Mouse (Mus musculus): Measurements from ENCODE around the gene Gng7. TPM values are rescaled to one million over a fixed set of nuclear protein-coding genes. Genes with fewer than 3 reads are reported as not detected.

Gng7 gene
- polyA plus RNA-seq, 1 experiment from 2014 or later, result 7.0 TPM

- Histone ChIP-seq H3K27ac (ENCODE audit: low read depth, low read length) (peak within 1 kb of the TSS; percentile 35; the same call in 1 of the 2 replicates), H3K27me3 (ENCODE audit: control insufficient read depth, insufficient read depth, low read length) (peaks cover 42% of the 10 kb centered on the region)
These were observed 85.2 kb downstream of the Gng7 start, which contains the start of gene Gadd45b for GRCm38 (mm10) chr10:80929299-80930226. Gene Gadd45b, plus strand, starts transcription at chr10:80930073.

GRCm38 (mm10) chr10:80928586-80929298, 86.0 kb downstream of the Gng7 start:
- peak overlapping the region; percentile 89 for H3K4me2 ChIP-seq
- H3K9me3 ChIP-seq (ENCODE audit: control insufficient read depth, low read length), result no peaks in the 10 kb centered on the region
- 0 out of 2 replicates have a peak overlapping the region, but pooled peaks have one; percentile 35 for H3K27ac ChIP-seq (ENCODE audit: low read depth, low read length)
- peaks cover 43% of the 10 kb centered on the region for H3K4me1 ChIP-seq (ENCODE audit: control insufficient read depth, insufficient read depth, low read length)
- H3K36me3 ChIP-seq (ENCODE audit: control insufficient read depth, insufficient read depth, low read length), result no peaks in the 10 kb centered on the region
- peak; percentile 51 for ATAC-seq (ENCODE audit: low FRiP score)
- H3K4me3 ChIP-seq (ENCODE audit: low read depth, low read length), result peak overlapping the region; percentile 40
- WGBS, result under 1% methylated on average over 47 of the region's 48 CpGs
- peak overlapping the region; percentile 65 for H3K9ac ChIP-seq (ENCODE audit: low read length)
- peaks cover 34% of the 10 kb centered on the region for H3K27me3 ChIP-seq (ENCODE audit: control insufficient read depth, insufficient read depth, low read length)
- peak; percentile 96 for DNase-seq (ENCODE audit: low spot score, missing footprints)

More at GRCm38 (mm10) chr10:80929299-80930226, 85.2 kb downstream of the Gng7 start, which contains the start of gene Gadd45b:
- peak within 1 kb of the TSS; percentile 65 for H3K9ac ChIP-seq (ENCODE audit: low read length)
- H3K4me1 ChIP-seq (ENCODE audit: control insufficient read depth, insufficient read depth, low read length), result peaks cover 45% of the 10 kb centered on the region
- under 1% methylated on average over 56 of the region's 56 CpGs for WGBS
- ATAC-seq (ENCODE audit: low FRiP score), result peak; percentile 91
- H3K4me3 ChIP-seq (ENCODE audit: low read depth, low read length), result peak within 1 kb of the TSS; percentile 40
- H3K36me3 ChIP-seq (ENCODE audit: control insufficient read depth, insufficient read depth, low read length), result no peaks in the 10 kb centered on the region
- peak within 1 kb of the TSS; percentile 89 for H3K4me2 ChIP-seq
- no peaks in the 10 kb centered on the region for H3K9me3 ChIP-seq (ENCODE audit: control insufficient read depth, low read length)
- DNase-seq (ENCODE audit: low spot score, missing footprints), result peak; percentile 100

GRCm38 (mm10) chr10:80925472-80925871, 89.3 kb downstream of the Gng7 start:
- Histone ChIP-seq H3K27ac (ENCODE audit: low read depth, low read length) (no peak overlapping the region), H3K4me2 (no peak overlapping the region), H3K36me3 (ENCODE audit: control insufficient read depth, insufficient read depth, low read length) (no peaks in the 10 kb centered on the region), H3K4me1 (ENCODE audit: control insufficient read depth, insufficient read depth, low read length) (peaks cover 18% of the 10 kb centered on the region), H3K9me3 (ENCODE audit: control insufficient read depth, low read length) (no peaks in the 10 kb centered on the region), H3K27me3 (ENCODE audit: control insufficient read depth, insufficient read depth, low read length) (peaks cover 2% of the 10 kb centered on the region), H3K4me3 (ENCODE audit: low read depth, low read length) (no peak overlapping the region), H3K9ac (ENCODE audit: low read length) (no peak overlapping the region)
- WGBS, result 51% methylated on average over 3 of the region's 3 CpGs
- DNase-seq (ENCODE audit: low spot score, missing footprints) (no peak), ATAC-seq (ENCODE audit: low FRiP score) (no peak)

- DNase-seq (ENCODE audit: low spot score, missing footprints) (peak; percentile 92), ATAC-seq (ENCODE audit: low FRiP score) (peak; percentile 30; the same call in 1 of the 2 replicates)
- no peak overlapping the region for H3K27ac ChIP-seq (ENCODE audit: low read depth, low read length)
- peak overlapping the region; percentile 9 for H3K4me3 ChIP-seq (ENCODE audit: low read depth, low read length)
- 5% methylated on average over 16 of the region's 16 CpGs for WGBS
- peak overlapping the region; percentile 34 for H3K4me2 ChIP-seq
- peak overlapping the region; percentile 29 for H3K9ac ChIP-seq (ENCODE audit: low read length)
- H3K27me3 ChIP-seq (ENCODE audit: control insufficient read depth, insufficient read depth, low read length), result no peaks in the 10 kb centered on the region
- no peaks in the 10 kb centered on the region for H3K9me3 ChIP-seq (ENCODE audit: control insufficient read depth, low read length)
- peaks cover 8% of the 10 kb centered on the region; the same call in 1 of the 2 replicates for H3K4me1 ChIP-seq (ENCODE audit: control insufficient read depth, insufficient read depth, low read length)
- H3K36me3 ChIP-seq (ENCODE audit: control insufficient read depth, insufficient read depth, low read length), result no peaks in the 10 kb centered on the region
These were observed 92.8 kb downstream of the Gng7 start for GRCm38 (mm10) chr10:80921923-80922322.

- Histone ChIP-seq H3K9ac (ENCODE audit: low read length) (peak within 1 kb of the TSS; percentile 86), H3K27me3 (ENCODE audit: control insufficient read depth, insufficient read depth, low read length) (no peaks in the 10 kb centered on the region), H3K4me3 (ENCODE audit: low read depth, low read length) (peak within 1 kb of the TSS; percentile 67), H3K4me2 (peak within 1 kb of the TSS; percentile 98), H3K4me1 (ENCODE audit: control insufficient read depth, insufficient read depth, low read length) (peaks cover 11% of the 10 kb centered on the region; the same call in 1 of the 2 replicates), H3K27ac (ENCODE audit: low read depth, low read length) (peak within 1 kb of the TSS; percentile 5; the same call in 1 of the 2 replicates), H3K36me3 (ENCODE audit: control insufficient read depth, insufficient read depth, low read length) (0 out of 2 replicates have a peak, but pooled peaks cover 2% of the 10 kb centered on the region), H3K9me3 (ENCODE audit: control insufficient read depth, low read length) (no peaks in the 10 kb centered on the region)
- peak; percentile 61 for ATAC-seq (ENCODE audit: low FRiP score)
- peak; percentile 96 for DNase-seq (ENCODE audit: low spot score, missing footprints)
- under 1% methylated on average over 61 of the region's 61 CpGs for WGBS
These were observed 96.8 kb downstream of the Gng7 start, which contains the start of gene Lmnb2 for GRCm38 (mm10) chr10:80917779-80918434. Gene Lmnb2, minus strand, starts transcription at chr10:80918245.

- H3K4me1 ChIP-seq (ENCODE audit: control insufficient read depth, insufficient read depth, low read length), result peaks cover 11% of the 10 kb centered on the region; the same call in 1 of the 2 replicates
- DNase-seq (ENCODE audit: low spot score, missing footprints), result no peak
- H3K36me3 ChIP-seq (ENCODE audit: control insufficient read depth, insufficient read depth, low read length), result 0 out of 2 replicates have a peak, but pooled peaks cover 2% of the 10 kb centered on the region
- H3K9ac ChIP-seq (ENCODE audit: low read length), result peak overlapping the region; percentile 86
- 2% methylated on average over 15 of the region's 15 CpGs for WGBS
- H3K27me3 ChIP-seq (ENCODE audit: control insufficient read depth, insufficient read depth, low read length), result no peaks in the 10 kb centered on the region
- no peaks in the 10 kb centered on the region for H3K9me3 ChIP-seq (ENCODE audit: control insufficient read depth, low read length)
- peak; percentile 52 for ATAC-seq (ENCODE audit: low FRiP score)
- H3K27ac ChIP-seq (ENCODE audit: low read depth, low read length), result peak overlapping the region; percentile 5; the same call in 1 of the 2 replicates
- H3K4me2 ChIP-seq, result peak overlapping the region; percentile 98
- H3K4me3 ChIP-seq (ENCODE audit: low read depth, low read length), result peak overlapping the region; percentile 67
These were observed 97.4 kb downstream of the Gng7 start for GRCm38 (mm10) chr10:80917336-80917778.

- 0 out of 2 replicates have a peak, but pooled peaks cover 2% of the 10 kb centered on the region for H3K36me3 ChIP-seq (ENCODE audit: control insufficient read depth, insufficient read depth, low read length)
- no peak overlapping the region for H3K4me2 ChIP-seq
These were observed 99.0 kb downstream of the Gng7 start for GRCm38 (mm10) chr10:80915736-80916135.

GRCm38 (mm10) chr10:80915260-80915659, 99.5 kb downstream of the Gng7 start:
- DNase-seq (ENCODE audit: low spot score, missing footprints) (no peak), ATAC-seq (ENCODE audit: low FRiP score) (no peak)
- H3K4me1 ChIP-seq (ENCODE audit: control insufficient read depth, insufficient read depth, low read length), result peaks cover 8% of the 10 kb centered on the region; the same call in 1 of the 2 replicates
- no peak overlapping the region for H3K4me2 ChIP-seq
- no peak overlapping the region for H3K9ac ChIP-seq (ENCODE audit: low read length)
- H3K27me3 ChIP-seq (ENCODE audit: control insufficient read depth, insufficient read depth, low read length), result no peaks in the 10 kb centered on the region
- peaks cover 3% of the 10 kb centered on the region; the same call in 1 of the 2 replicates for H3K36me3 ChIP-seq (ENCODE audit: control insufficient read depth, insufficient read depth, low read length)
- WGBS, result 90% methylated on average over 2 of the region's 2 CpGs
- no peak overlapping the region for H3K4me3 ChIP-seq (ENCODE audit: low read depth, low read length)
- H3K9me3 ChIP-seq (ENCODE audit: control insufficient read depth, low read length), result no peaks in the 10 kb centered on the region
- no peak overlapping the region for H3K27ac ChIP-seq (ENCODE audit: low read depth, low read length)

More at GRCm38 (mm10) chr10:80915736-80916135, 99.0 kb downstream of the Gng7 start:
- Histone ChIP-seq H3K9ac (ENCODE audit: low read length) (no peak overlapping the region), H3K27me3 (ENCODE audit: control insufficient read depth, insufficient read depth, low read length) (no peaks in the 10 kb centered on the region), H3K9me3 (ENCODE audit: control insufficient read depth, low read length) (no peaks in the 10 kb centered on the region), H3K4me1 (ENCODE audit: control insufficient read depth, insufficient read depth, low read length) (peaks cover 8% of the 10 kb centered on the region; the same call in 1 of the 2 replicates), H3K27ac (ENCODE audit: low read depth, low read length) (no peak overlapping the region), H3K4me3 (ENCODE audit: low read depth, low read length) (no peak overlapping the region)
- DNase-seq (ENCODE audit: low spot score, missing footprints) (no peak), ATAC-seq (ENCODE audit: low FRiP score) (no peak)
- 94% methylated on average over 4 of the region's 4 CpGs for WGBS
